Mouse (Mus musculus) embryonic facial prominence, embryonic 10.5 days (tissue): ENCODE data around the gene Hcrtr1. TPM values are rescaled to one million over a fixed set of nuclear protein-coding genes. Genes with fewer than 3 reads are reported as not detected.

Experiments
- DNase-seq: peaks from one replicate; pipeline ENCODE4 v3.0.0-alpha.2; 2017; ENCODE audit warnings: low spot score
- H3K27ac ChIP-seq: fragments of 300-500 bp; sonication (generic); replicated peaks from 2 replicates; pipeline ENCODE4 v1.5.1; 2016; ENCODE audit warnings: mild to moderate bottlenecking
- H3K27me3 ChIP-seq: fragments of 300-500 bp; sonication (generic); replicated peaks from 2 replicates; pipeline ENCODE4 v1.6.1; 2016; ENCODE audit warnings: low read depth, mild to moderate bottlenecking; ENCODE audit not compliant: poor library complexity, severe bottlenecking
- H3K36me3 ChIP-seq: fragments of 300-500 bp; sonication (generic); replicated peaks from 2 replicates; pipeline ENCODE4 v1.6.1; 2016; ENCODE audit warnings: mild to moderate bottlenecking, moderate library complexity
- H3K4me1 ChIP-seq: fragments of 300-500 bp; sonication (generic); 2 replicates; pipeline ENCODE4 v1.6.1; 2016
- H3K4me3 ChIP-seq: fragments of 300-500 bp; sonication (generic); 2 replicates; pipeline ENCODE4 v1.5.1; 2016; ENCODE audit warnings: mild to moderate bottlenecking, moderate library complexity
- H3K9me3 ChIP-seq: fragments of 300-500 bp; sonication (generic); 2 replicates; pipeline ENCODE4 v1.6.1; 2016; ENCODE audit warnings: mild to moderate bottlenecking
- WGBS: fragments of 180-500 bp; shearing (Covaris S2); methylation state at CpG from one replicate; pipeline ENCODE4 v1.1.7; 2016; 5-methylcytosine and 5-hydroxymethylcytosine counted together
- polyA plus RNA-seq: library from polyadenylated mRNA; unstranded; fragments of >200 nt; fragmentation: Nextera tagmentation; extraction: Ambion mirVana; gene quantifications from 2 replicates; pipeline ENCODE4 v1.2.1, GENCODE M21; 2016

Hcrtr1 gene
- polyA plus RNA-seq, 1 experiment from 2014 or later = 0.21 TPM

GRCm38 (mm10) chr4:130131448-130132105 lies 7.6 kb downstream of the Hcrtr1 start:
- DNase-seq = no peak
- Histone ChIP-seq H3K27ac (peak overlapping the region; percentile 27; the same call in 1 of the 2 replicates), H3K4me1 (peaks cover 50% of the 10 kb centered on the region), H3K4me3 (no peak overlapping the region), H3K27me3 (peaks cover 19% of the 10 kb centered on the region), H3K9me3 (no peaks in the 10 kb centered on the region), H3K36me3 (peaks cover 16% of the 10 kb centered on the region)
- 81% methylated on average over 7 of the region's 7 CpGs for WGBS

- peaks cover 57% of the 10 kb centered on the region for H3K4me1 ChIP-seq
- no peak for DNase-seq
- peaks cover 24% of the 10 kb centered on the region for H3K36me3 ChIP-seq
- H3K9me3 ChIP-seq = no peaks in the 10 kb centered on the region
- 55% methylated on average over 13 of the region's 13 CpGs for WGBS
- peak overlapping the region; percentile 27; the same call in 1 of the 2 replicates for H3K27ac ChIP-seq
- H3K4me3 ChIP-seq = no peak overlapping the region
- peaks cover 13% of the 10 kb centered on the region for H3K27me3 ChIP-seq
These were observed 8.4 kb downstream of the Hcrtr1 start for GRCm38 (mm10) chr4:130130641-130131350.

- Histone ChIP-seq H3K4me3 (no peak overlapping the region), H3K36me3 (peaks cover 31% of the 10 kb centered on the region), H3K27ac (no peak overlapping the region), H3K9me3 (no peaks in the 10 kb centered on the region), H3K27me3 (peaks cover 9% of the 10 kb centered on the region), H3K4me1 (peaks cover 57% of the 10 kb centered on the region)
- DNase-seq = no peak
- 81% methylated on average over 10 of the region's 10 CpGs for WGBS
These were observed 9.1 kb downstream of the Hcrtr1 start for GRCm38 (mm10) chr4:130130082-130130481.

GRCm38 (mm10) chr4:130128907-130129306 lies 10.3 kb downstream of the Hcrtr1 start:
- DNase-seq = no peak
- Histone ChIP-seq H3K27ac (no peak overlapping the region), H3K4me3 (no peak overlapping the region), H3K27me3 (peaks cover 9% of the 10 kb centered on the region), H3K4me1 (peaks cover 45% of the 10 kb centered on the region), H3K9me3 (no peaks in the 10 kb centered on the region), H3K36me3 (peaks cover 43% of the 10 kb centered on the region)
- WGBS = 82% methylated on average over 5 of the region's 5 CpGs

GRCm38 (mm10) chr4:130125935-130126334 lies 13.2 kb downstream of the Hcrtr1 start:
- Histone ChIP-seq H3K36me3 (peaks cover 73% of the 10 kb centered on the region), H3K27ac (peak overlapping the region; percentile 71), H3K4me1 (peaks cover 51% of the 10 kb centered on the region), H3K4me3 (no peak overlapping the region), H3K9me3 (no peaks in the 10 kb centered on the region), H3K27me3 (peaks cover 1% of the 10 kb centered on the region; the same call in 1 of the 2 replicates)
- 38% methylated on average over 5 of the region's 5 CpGs for WGBS
- peak; percentile 57 for DNase-seq

- Histone ChIP-seq H3K4me1 (peaks cover 43% of the 10 kb centered on the region), H3K4me3 (no peak overlapping the region), H3K9me3 (no peaks in the 10 kb centered on the region), H3K27ac (peak overlapping the region; percentile 71; the same call in 1 of the 2 replicates), H3K36me3 (peaks cover 79% of the 10 kb centered on the region), H3K27me3 (no peaks in the 10 kb centered on the region)
- no peak for DNase-seq
- 93% methylated on average over 6 of the region's 6 CpGs for WGBS
These were observed 14.0 kb downstream of the Hcrtr1 start for GRCm38 (mm10) chr4:130125164-130125563.

GRCm38 (mm10) chr4:130124110-130124509 lies 15.0 kb downstream of the Hcrtr1 start:
- H3K4me3 ChIP-seq = no peak overlapping the region
- H3K4me1 ChIP-seq = peaks cover 41% of the 10 kb centered on the region
- H3K27me3 ChIP-seq = no peaks in the 10 kb centered on the region
- no peak overlapping the region for H3K27ac ChIP-seq
- no peak for DNase-seq
- peaks cover 79% of the 10 kb centered on the region for H3K36me3 ChIP-seq
- 88% methylated on average over 4 of the region's 4 CpGs for WGBS
- H3K9me3 ChIP-seq = no peaks in the 10 kb centered on the region

- H3K36me3 ChIP-seq = peaks cover 77% of the 10 kb centered on the region
- H3K4me1 ChIP-seq = peaks cover 38% of the 10 kb centered on the region
- 82% methylated on average over 5 of the region's 5 CpGs for WGBS
- no peak for DNase-seq
- no peak overlapping the region for H3K27ac ChIP-seq
- H3K9me3 ChIP-seq = no peaks in the 10 kb centered on the region
- no peaks in the 10 kb centered on the region for H3K27me3 ChIP-seq
- no peak overlapping the region for H3K4me3 ChIP-seq
These were observed 16.1 kb downstream of the Hcrtr1 start for GRCm38 (mm10) chr4:130123020-130123419.

- Histone ChIP-seq H3K4me3 (no peak overlapping the region), H3K36me3 (peaks cover 69% of the 10 kb centered on the region), H3K27ac (no peak overlapping the region), H3K4me1 (peaks cover 33% of the 10 kb centered on the region), H3K9me3 (no peaks in the 10 kb centered on the region), H3K27me3 (no peaks in the 10 kb centered on the region)
- 65% methylated on average over 8 of the region's 8 CpGs for WGBS
- DNase-seq = no peak
These were observed 17.6 kb downstream of the Hcrtr1 start for GRCm38 (mm10) chr4:130121560-130121959.

GRCm38 (mm10) chr4:130120752-130121151 lies 18.4 kb downstream of the Hcrtr1 start:
- H3K4me1 ChIP-seq = peaks cover 25% of the 10 kb centered on the region
- 72% methylated on average over 4 of the region's 4 CpGs for WGBS
- no peak overlapping the region for H3K4me3 ChIP-seq
- H3K27me3 ChIP-seq = no peaks in the 10 kb centered on the region
- peaks cover 61% of the 10 kb centered on the region for H3K36me3 ChIP-seq
- no peaks in the 10 kb centered on the region for H3K9me3 ChIP-seq
- DNase-seq = no peak
- H3K27ac ChIP-seq = no peak overlapping the region

GRCm38 (mm10) chr4:130112732-130113131 lies 26.4 kb downstream of the Hcrtr1 start:
- Histone ChIP-seq H3K36me3 (peaks cover 27% of the 10 kb centered on the region), H3K27me3 (no peaks in the 10 kb centered on the region), H3K27ac (no peak overlapping the region), H3K4me1 (peaks cover 15% of the 10 kb centered on the region), H3K4me3 (no peak overlapping the region), H3K9me3 (no peaks in the 10 kb centered on the region)
- 95% methylated on average over 1 of the region's 1 CpGs for WGBS
- no peak for DNase-seq

GRCm38 (mm10) chr4:130112299-130112698 lies 26.9 kb downstream of the Hcrtr1 start:
- no peak overlapping the region for H3K27ac ChIP-seq
- 79% methylated on average over 7 of the region's 7 CpGs for WGBS
- peaks cover 15% of the 10 kb centered on the region for H3K4me1 ChIP-seq
- peaks cover 22% of the 10 kb centered on the region for H3K36me3 ChIP-seq
- H3K9me3 ChIP-seq = no peaks in the 10 kb centered on the region
- no peaks in the 10 kb centered on the region for H3K27me3 ChIP-seq
- H3K4me3 ChIP-seq = no peak overlapping the region
- no peak for DNase-seq

- peaks cover 15% of the 10 kb centered on the region for H3K4me1 ChIP-seq
- 88% methylated on average over 7 of the region's 7 CpGs for whole genome bisulfite sequencing
- no peak for DNase-seq
- no peaks in the 10 kb centered on the region for H3K27me3 ChIP-seq
- peaks cover 15% of the 10 kb centered on the region for H3K36me3 ChIP-seq
- no peak overlapping the region for H3K27ac ChIP-seq
- H3K4me3 ChIP-seq = no peak overlapping the region
- no peaks in the 10 kb centered on the region for H3K9me3 ChIP-seq
These were observed 29.1 kb downstream of the Hcrtr1 start for GRCm38 (mm10) chr4:130110091-130110490.
